Mouse (Mus musculus): Measurements from ENCODE around the gene Sf1. TPM values are rescaled to one million over a fixed set of nuclear protein-coding genes. Genes with fewer than 3 reads are reported as not detected.

The Sf1 gene
- total RNA-seq, 2 experiments from 2014 or later = 164 to 179 TPM

DNA sequence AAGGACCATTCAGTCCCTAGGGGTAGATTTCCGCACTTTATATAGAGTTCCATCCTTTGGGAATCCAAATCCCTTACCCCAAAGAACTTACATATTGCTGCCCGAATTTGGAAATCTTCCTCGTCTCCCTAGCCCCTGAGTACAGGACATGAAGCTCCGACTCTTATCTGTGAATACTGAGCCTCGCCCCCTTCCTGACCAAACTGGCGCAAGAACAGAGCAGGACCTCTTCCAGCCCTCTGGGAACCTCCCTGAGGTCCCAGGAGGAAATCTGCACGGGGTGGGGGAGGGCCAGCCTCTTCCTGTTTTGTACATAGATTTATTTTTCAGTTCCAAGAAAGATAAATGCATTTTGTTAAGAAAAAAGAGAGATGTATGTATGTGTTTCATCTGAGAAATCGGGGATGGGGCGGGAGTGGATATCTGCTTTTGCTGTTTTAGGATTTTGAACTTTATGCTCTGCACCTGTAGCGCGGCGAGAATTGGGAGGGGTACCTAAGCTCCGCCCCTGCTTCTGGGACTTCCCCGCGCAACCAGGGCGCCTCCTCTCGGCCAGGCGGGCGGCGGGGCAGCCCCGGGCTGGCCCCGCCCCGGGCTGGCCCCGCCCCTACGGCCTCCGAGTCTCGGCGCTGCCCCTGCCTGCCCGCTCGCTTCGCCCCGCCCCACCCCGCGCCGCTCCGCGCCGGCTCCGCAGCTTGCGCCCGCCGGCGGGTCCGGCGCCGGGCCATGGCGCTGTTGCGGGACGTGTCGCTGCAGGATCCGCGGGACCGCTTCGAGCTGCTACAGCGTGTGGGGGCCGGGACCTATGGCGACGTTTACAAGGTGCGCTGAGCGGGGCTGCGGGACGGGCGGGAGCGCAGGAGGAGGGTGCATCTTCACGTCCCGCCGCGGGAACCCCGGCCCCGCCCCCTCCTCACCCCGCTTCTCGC is 22.7 kb upstream of the Sf1 start, which contains the start of gene Map4k2:
Gene Map4k2, plus strand, starts transcription at position 612 of the 929 bp plus-strand sequence.
- peak; percentile 78 for ATAC-seq (ENCODE audit: poor library complexity, severe bottlenecking)

DNA sequence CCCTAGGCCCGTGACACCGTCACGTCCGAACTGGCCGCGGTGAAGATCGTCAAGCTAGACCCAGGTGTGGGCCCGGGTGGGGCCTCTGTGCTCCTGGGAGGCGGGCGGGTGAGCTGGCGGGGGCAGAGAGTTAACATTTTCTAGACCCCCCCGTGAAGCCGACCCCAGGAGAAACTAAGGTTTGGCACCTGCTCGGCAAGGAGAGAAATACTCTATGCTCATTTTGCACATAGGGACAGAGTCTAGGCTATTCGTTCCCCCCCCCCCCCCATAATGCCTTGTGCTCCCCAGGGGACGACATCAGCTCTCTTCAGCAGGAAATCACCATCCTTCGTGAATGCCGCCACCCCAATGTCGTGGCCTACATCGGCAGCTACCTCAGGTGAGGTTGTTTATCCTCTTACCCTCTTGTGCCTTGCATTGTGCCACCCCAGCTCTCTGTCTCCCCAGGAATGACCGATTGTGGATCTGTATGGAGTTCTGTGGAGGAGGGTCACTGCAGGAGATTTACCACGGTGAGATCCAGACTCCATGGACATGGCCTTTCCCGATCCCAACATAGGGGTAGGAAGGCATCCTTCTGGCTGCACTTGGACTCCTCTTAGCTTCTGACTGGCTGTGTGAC is 21.9 kb upstream of the Sf1 start:
- no peak for ATAC-seq (ENCODE audit: poor library complexity, severe bottlenecking)

DNA sequence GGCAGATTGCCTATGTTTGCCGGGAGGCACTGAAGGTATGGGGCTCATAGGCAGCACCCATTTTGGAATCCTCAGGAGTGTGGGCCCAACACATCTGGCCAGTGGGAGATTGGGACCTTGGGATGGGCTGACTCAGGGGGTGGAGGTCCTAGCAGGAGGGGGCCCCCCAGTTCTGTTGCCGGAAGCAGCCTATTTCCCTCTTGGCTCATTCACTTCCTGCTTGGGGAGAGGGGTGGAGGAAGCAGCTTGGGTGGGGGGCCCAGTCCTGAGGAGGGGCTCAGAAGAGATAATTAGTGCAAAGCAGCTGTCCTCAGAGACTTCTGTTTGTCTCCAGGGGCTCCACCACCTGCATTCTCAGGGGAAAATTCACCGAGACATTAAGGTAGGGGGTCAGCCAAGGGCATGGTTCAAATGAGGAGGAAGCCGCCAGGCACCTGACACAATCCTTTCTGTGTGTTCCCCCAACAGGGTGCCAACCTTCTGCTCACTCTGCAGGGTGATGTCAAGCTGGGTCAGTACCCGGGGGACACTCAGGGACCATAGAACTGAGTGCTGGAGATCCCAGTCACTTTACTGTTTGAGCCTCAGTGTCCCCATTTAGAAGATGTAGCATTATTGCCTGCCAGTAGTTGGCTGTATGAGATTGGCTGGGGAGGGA is 21.1 kb upstream of the Sf1 start:
- ATAC-seq (ENCODE audit: poor library complexity, severe bottlenecking) = no peak

- ATAC-seq (ENCODE audit: poor library complexity, severe bottlenecking) = no peak
These were observed 20.2 kb upstream of the Sf1 start for GRCm38 (mm10) chr19:6343066-6343925.

GRCm38 (mm10) chr19:6343996-6344395 is 19.5 kb upstream of the Sf1 start:
- no peak for ATAC-seq (ENCODE audit: poor library complexity, severe bottlenecking)

- no peak for ATAC-seq (ENCODE audit: poor library complexity, severe bottlenecking)
These were observed 17.5 kb upstream of the Sf1 start for GRCm38 (mm10) chr19:6346023-6346422.

GRCm38 (mm10) chr19:6346661-6347060 is 16.8 kb upstream of the Sf1 start:
- peak; percentile 16 for ATAC-seq (ENCODE audit: poor library complexity, severe bottlenecking)

- ATAC-seq (ENCODE audit: poor library complexity, severe bottlenecking) = no peak
These were observed 15.9 kb upstream of the Sf1 start for GRCm38 (mm10) chr19:6347615-6348014.

DNA sequence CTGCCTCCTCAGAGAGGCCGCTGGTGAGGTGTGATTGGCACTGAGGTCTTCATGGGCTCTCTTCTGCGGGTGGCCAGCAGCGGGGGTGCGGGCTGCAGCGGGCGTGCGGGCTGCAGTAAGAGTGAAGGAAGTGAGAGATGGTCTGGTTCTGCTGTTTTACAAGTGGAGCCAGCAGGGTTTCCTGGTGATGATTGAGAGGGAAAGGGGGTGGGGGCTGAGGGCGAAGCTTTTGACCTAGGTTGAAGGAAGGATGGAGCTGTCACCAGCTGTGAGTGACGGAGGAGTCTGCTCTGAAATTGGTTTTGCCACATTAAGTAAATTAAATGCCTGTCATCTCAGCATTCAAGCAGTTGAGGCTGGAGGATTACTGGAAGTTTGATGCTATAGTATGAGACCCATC is 14.8 kb upstream of the Sf1 start:
- no peak for ATAC-seq (ENCODE audit: poor library complexity, severe bottlenecking)

DNA sequence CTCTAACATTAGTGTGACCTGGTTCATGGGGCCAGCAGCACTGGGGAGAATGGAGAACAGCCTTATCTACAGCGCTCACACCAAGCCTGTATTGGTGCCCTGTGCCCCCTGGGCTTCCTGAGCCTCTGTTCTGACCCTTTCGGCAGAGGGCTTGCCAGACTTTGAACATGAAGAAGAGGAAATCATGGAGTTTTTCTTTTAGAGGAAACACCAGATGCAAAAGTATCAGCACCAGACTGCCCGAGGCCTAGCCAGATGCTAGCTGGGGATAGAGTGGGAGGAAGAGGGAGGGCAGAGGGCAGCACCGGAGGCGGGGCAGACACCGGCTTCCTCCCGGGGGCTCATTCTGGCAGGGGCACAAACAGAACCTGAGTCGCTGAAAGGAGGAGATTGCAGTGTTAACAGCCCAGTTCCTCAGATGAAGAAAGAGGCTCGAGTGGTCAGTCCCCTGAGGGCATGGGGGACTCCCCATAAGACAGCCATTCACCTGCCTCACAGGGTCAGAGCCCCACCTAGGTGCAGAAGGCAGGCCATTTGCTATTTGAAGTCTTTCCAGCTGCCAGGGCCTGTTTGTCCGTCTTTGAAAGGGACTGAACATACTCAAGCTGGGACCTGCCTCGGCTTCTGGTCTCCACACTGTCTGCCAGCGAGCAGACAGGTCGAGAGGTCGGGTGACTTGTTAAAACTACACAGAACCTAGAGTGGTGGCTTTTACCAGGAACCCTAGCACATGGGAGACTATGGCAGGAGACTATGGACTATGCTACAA is 14.1 kb upstream of the Sf1 start:
- no peak for ATAC-seq (ENCODE audit: poor library complexity, severe bottlenecking)

DNA sequence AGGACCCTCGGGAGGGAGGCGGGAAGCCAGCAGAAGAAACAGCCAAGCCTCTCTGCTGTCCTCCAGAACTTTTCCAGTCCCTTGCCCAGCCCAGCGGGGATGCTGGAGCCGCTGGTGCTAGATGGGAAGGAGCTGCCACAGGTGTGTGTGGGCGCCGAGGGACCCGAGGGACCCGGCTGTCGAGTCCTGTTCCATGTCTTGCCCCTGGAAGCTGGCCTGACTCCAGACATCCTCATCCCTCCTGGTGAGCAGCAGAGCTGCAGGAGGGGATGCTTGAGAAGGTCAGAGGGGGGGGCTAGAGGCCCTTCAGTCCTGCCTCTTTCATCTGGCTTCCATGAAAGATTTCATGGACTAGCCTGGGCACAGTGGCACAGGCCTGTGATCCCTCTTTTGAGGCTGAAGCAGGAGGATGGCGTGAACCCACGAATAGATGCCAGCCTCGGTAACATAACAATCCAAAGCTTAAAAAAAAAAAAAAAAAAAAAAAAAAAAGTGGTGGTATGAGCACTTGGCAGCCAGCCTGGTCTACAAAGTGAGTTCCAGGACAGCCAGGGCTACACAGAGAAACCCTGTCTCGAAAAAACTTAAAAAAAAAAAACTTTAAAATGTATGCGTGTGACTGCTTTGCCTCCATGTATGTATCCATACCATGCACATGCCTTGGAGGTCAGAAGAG is 11.9 kb upstream of the Sf1 start:
- no peak for ATAC-seq (ENCODE audit: poor library complexity, severe bottlenecking)

DNA sequence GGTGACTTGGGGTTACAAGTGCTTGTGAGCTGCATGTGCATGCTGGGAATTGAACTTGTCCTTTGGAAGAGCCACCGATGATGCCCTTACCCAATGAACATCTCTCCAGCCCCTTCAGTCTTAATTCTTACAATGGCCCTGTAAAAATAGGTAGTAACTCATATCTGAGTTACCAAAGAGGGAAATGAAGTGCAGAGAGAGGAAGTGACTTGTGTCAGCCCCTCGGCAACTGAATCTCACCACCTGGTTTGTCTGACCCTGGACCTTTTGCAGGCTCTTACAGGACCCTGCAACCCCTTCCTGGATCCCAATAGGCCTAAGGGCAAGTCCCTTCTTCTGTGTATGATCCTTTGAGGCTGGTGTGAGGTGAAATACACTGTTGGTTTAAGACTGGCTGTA is 11.4 kb upstream of the Sf1 start:
- peak; percentile 55 for ATAC-seq (ENCODE audit: poor library complexity, severe bottlenecking)

GRCm38 (mm10) chr19:6354030-6354429 is 9.5 kb upstream of the Sf1 start:
- no peak for ATAC-seq (ENCODE audit: poor library complexity, severe bottlenecking)

DNA sequence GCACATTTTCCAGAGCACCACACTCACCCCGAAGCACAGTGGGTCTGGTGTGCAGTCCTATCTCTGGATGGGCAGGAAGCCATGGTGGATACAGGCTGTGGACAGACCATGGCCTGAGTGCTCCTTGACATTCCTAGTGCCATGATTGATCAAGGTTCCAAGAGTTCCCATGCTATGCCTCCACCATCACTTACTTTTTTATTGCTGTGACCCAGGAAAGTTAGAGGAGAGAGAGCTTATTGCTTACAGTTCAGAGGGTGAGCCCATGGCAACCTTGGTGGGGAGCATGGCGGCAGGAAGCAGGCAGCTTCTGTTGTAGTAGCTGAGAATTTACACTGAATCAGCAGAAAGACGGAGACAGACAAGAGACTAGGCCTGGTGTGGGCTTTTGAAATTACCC is 2.2 kb upstream of the Sf1 start:
- ATAC-seq (ENCODE audit: poor library complexity, severe bottlenecking) = no peak

GRCm38 (mm10) chr19:6363091-6363410 is 439 bp upstream of the Sf1 start:
- ATAC-seq (ENCODE audit: poor library complexity, severe bottlenecking) = no peak

DNA sequence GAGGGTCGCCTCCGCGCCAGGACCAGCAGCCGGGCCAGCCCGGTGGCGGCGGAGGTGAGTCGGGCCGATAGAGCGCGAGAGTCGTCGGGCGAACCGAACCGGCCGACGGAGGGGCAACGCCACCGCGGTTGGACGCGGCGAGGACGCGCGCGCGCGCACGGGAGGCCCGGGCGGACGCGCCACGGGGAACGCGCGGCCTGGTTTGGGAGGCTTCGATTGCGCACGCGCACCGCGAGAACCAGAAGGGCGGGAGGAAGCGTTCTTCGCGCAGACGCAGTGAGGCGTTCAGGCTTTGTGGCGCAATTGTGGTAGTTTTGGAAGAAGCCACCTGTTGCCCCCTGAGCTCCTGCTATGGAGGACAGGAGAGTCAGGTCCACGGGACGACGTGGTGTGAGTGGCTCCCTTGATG is 831 bp downstream of the Sf1 start:
- peak; percentile 14; the same call in 1 of the 2 replicates for ATAC-seq (ENCODE audit: poor library complexity, severe bottlenecking)

DNA sequence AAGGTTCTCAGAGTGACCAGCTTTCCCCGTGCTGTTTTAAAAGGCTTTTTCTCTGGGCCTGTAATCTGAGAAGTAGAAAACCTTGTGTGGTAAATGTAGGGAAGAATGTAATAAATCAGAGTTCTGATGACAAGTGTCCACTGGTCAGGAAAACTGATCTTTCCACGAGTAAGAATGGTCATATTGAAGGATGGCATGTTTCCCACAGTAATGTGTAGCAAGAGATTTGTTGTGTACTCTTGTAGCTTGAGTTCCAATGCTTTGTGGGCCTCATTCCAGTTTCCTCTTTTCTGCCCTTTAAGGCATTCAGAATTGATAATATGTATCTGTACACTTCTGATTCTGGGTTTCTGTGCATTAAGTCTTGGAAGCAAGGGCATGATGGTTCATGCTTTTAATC is 1.4 kb downstream of the Sf1 start:
- ATAC-seq (ENCODE audit: poor library complexity, severe bottlenecking) = no peak

GRCm38 (mm10) chr19:6370175-6370574 is 6.7 kb downstream of the Sf1 start:
- no peak for ATAC-seq (ENCODE audit: poor library complexity, severe bottlenecking)

DNA sequence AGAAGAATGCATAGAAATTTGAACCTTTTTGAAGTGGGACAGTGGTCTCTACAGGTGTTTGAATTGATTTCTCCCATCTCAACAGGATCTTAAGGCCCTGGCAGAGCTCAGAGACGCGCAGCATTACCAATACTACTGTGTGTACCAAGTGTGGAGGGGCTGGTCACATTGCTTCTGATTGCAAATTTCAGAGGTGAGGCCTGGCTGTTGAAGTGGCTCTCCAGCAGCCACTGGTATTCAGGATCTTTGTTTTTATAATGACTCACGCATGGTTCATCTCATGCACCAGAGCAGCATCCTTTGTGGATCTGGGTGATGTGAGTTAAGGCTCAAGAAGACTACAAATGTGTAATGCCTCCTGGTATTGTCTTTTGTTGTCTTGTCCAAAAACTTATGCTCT is 8.9 kb downstream of the Sf1 start:
- ATAC-seq (ENCODE audit: poor library complexity, severe bottlenecking) = no peak
